In the genomic region with DNA sequence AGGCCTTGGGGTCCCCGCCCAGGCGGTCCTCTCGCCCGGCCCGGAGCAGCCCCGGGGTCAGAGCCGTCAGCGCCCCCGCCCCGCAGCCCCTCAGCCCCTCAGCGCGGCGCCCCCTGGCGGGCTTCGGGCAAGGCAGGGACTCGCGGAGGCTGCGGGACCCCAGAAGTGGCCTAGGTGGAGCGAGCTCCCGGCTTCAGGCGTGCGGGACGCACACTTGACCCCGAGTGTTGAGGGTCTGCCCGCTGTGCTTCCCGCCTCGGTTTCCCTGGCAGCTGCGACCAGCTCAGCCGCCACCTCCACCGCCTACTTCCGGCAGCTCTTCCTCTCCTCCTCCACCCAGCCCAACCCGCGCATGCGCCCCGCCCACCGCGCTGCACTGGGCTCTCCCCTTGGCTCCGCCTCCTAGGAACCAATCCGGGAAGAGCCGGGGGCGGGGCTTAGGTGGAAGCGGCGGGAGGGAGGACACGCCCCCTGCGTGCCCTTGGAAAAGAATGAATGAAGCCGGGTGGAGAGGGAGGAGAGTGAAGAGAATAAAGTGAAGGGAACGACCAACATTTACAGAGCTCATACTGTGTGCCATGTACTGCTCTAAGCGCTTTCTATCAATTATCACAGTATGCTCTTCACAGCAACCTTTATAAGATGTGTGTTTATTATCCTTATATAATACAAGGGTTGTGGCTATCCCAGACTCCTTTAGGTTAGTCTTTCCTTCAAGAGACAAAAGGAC, we compare ENCODE assay signal across 7 mouse cellular contexts. TPM values are rescaled to one million over a fixed set of nuclear protein-coding genes. Genes with fewer than 3 reads are reported as not detected.
DNase-seq lines count a peak whose midpoint lies in the region; ATAC-seq lines count a peak whose summit lies in the region.

A gene (minus strand): TSS at position 320 of the 730 bp plus-strand sequence.

- intact Hi-C loops in left cerebral cortex, postnatal 36 days (cut with DNase I) = loop anchor here (1.0 kb wide), 1 partner anchor 31 kb away; no protein-coding TSS in a partner anchor

- under 1% methylated on average over 42 of the region's 48 CpGs for WGBS in intestine, embryonic 16.5 days
- WGBS in midbrain, embryonic 11.5 days = 0% methylated on average over 35 of the region's 48 CpGs

- peaks cover 11% of the 10 kb centered on the region for H3K4me1 ChIP-seq in intestine, embryonic 16.5 days (ENCODE audit: control insufficient read depth, insufficient read depth, low read length)
- H3K4me1 ChIP-seq in midbrain, embryonic 11.5 days (ENCODE audit: control insufficient read depth, insufficient read depth, low read length) = peaks cover 5% of the 10 kb centered on the region

- no peaks in the 10 kb centered on the region for H3K27me3 ChIP-seq in intestine, embryonic 16.5 days (replicated peaks; ENCODE audit: control insufficient read depth, insufficient read depth, low read length)
- no peaks in the 10 kb centered on the region; the same call in 1 of the 2 replicates for H3K27me3 ChIP-seq in midbrain, embryonic 11.5 days (ENCODE audit: control insufficient read depth, insufficient read depth, low read length)

- DNase-seq in adrenal gland, adult 2 months = peak; percentile 99
- peak; percentile 97 for DNase-seq in embryo, embryonic 11.5 days (ENCODE audit: low read depth, low spot score)
- DNase-seq in gastrocnemius, postnatal 4 days (ENCODE audit: low spot score in 2 of 2) = peak; percentile 99 to 100
- DNase-seq in left cerebral cortex, postnatal 36 days (ENCODE audit: low spot score in 2 of 2) = peak; percentile 97 to 99
- DNase-seq in midbrain, embryonic 11.5 days (ENCODE audit: low spot score, missing footprints) = peak; percentile 100
- peak; percentile 97 for DNase-seq in skeletal muscle tissue, adult 2 months (ENCODE audit: low read depth, low spot score)

- H3K36me3 ChIP-seq in intestine, embryonic 16.5 days (ENCODE audit: control insufficient read depth, insufficient read depth, low read length) = no peaks in the 10 kb centered on the region
- H3K36me3 ChIP-seq in midbrain, embryonic 11.5 days (ENCODE audit: control insufficient read depth, insufficient read depth, low read length) = no peaks in the 10 kb centered on the region

- peak within 1 kb of the TSS; percentile 82 for H3K27ac ChIP-seq in intestine, embryonic 16.5 days (ENCODE audit: low read length)
- peak within 1 kb of the TSS; percentile 10 for H3K27ac ChIP-seq in midbrain, embryonic 11.5 days (ENCODE audit: low read depth, low read length)

- H3K4me3 ChIP-seq in intestine, embryonic 16.5 days (ENCODE audit: low read length) = peak within 1 kb of the TSS; percentile 99
- peak within 1 kb of the TSS; percentile 90 for H3K4me3 ChIP-seq in midbrain, embryonic 11.5 days (ENCODE audit: low read depth, low read length)

- peak within 1 kb of the TSS; percentile 82 for H3K4me2 ChIP-seq in intestine, embryonic 16.5 days (ENCODE audit: low read depth, low read length)
- H3K4me2 ChIP-seq in midbrain, embryonic 11.5 days = peak within 1 kb of the TSS; percentile 99

- peak within 1 kb of the TSS; percentile 98 for H3K9ac ChIP-seq in intestine, embryonic 16.5 days (ENCODE audit: low read depth, low read length)
- H3K9ac ChIP-seq in midbrain, embryonic 11.5 days (ENCODE audit: low read length) = peak within 1 kb of the TSS; percentile 84

- H3K9me3 ChIP-seq in intestine, embryonic 16.5 days (ENCODE audit: control insufficient read depth, low read length) = no peaks in the 10 kb centered on the region
- no peaks in the 10 kb centered on the region for H3K9me3 ChIP-seq in midbrain, embryonic 11.5 days (ENCODE audit: control insufficient read depth, low read length)

- ATAC-seq in intestine, embryonic 16.5 days = peak; percentile 97
- peak; percentile 98 for ATAC-seq in midbrain, embryonic 11.5 days (ENCODE audit: low FRiP score)

RNA-seq across cellular contexts. Expression of the gene that starts here (rescaled TPM):
- 10 to 100 TPM; 37.8 to 38.1 TPM for total RNA-seq in adrenal gland, adult 2 months (2021)
- 14.3 and 20.4 TPM in 2 replicates for polyA plus RNA-seq in adrenal gland, adult 2 months (2012; rRNA removed)
- 10 to 100 TPM; 22.1 to 25.7 TPM for total RNA-seq in gastrocnemius, postnatal 4 days (2021)
- polyA plus RNA-seq in intestine, embryonic 16.5 days (2015; fragmentation: Nextera tagmentation; extraction: Ambion mirVana) = 12.2 and 14.2 TPM in 2 replicates
- 100 to 1,000 TPM; 185 to 195 TPM for total RNA-seq in left cerebral cortex, postnatal 36 days (2021)
- 17.6 and 18.1 TPM in 2 replicates for polyA plus RNA-seq in midbrain, embryonic 11.5 days (2014; fragmentation: Nextera tagmentation; extraction: Ambion mirVana)

Comparison
In these comparisons a context has a peak if more than half of its experiments do, and no peak if none do; other contexts are left out.
1. Peak in every context shown above with its lines: DNase-seq, ATAC-seq, H3K4me3 ChIP-seq and H3K27ac ChIP-seq.
2. RNA of the gene that starts here (total RNA-seq): 185 to 195 TPM in left cerebral cortex, postnatal 36 days; 37.8 to 38.1 TPM in adrenal gland, adult 2 months and 22.1 to 25.7 TPM in gastrocnemius, postnatal 4 days; every median in the first group is over 4 times any median in the second.